Mouse (Mus musculus) hindbrain, embryonic 11.5 days (tissue): Measurements from ENCODE around the gene Tbc1d2. TPM values are rescaled to one million over a fixed set of nuclear protein-coding genes. Genes with fewer than 3 reads are reported as not detected.
"Not testable (repeated sequence)": the region's sequence is repeated elsewhere in the genome, so short reads cannot be mapped to it uniquely, and the experiment has no call there.

Experiments
- ATAC-seq: fragments of 200-750 bp; cut with Nextera tagmentation; 2 replicates; pipeline ENCODE4 v1.8.0; 2017; ENCODE audit warnings: mild to moderate bottlenecking, moderate TSS enrichment, moderate library complexity; ENCODE audit not compliant: low FRiP score
- DNase-seq: peaks from one replicate; pipeline ENCODE4 v3.0.0-alpha.2; 2015; ENCODE audit warnings: low spot score
- H3K27ac ChIP-seq: fragments of 300-500 bp; sonication (generic); 2 replicates; pipeline ENCODE4 v1.5.1; 2014; ENCODE audit warnings: mild to moderate bottlenecking, low read depth, low read length
- H3K27me3 ChIP-seq: fragments of 300-500 bp; sonication (generic); 2 replicates; pipeline ENCODE4 v1.6.1; 2014; ENCODE audit warnings: mild to moderate bottlenecking, low read length, moderate library complexity, mixed read lengths; ENCODE audit not compliant: control insufficient read depth, insufficient read depth
- H3K36me3 ChIP-seq: fragments of 300-500 bp; sonication (generic); 2 replicates; pipeline ENCODE4 v1.6.1; 2014; ENCODE audit warnings: mild to moderate bottlenecking, low read length, moderate library complexity, mixed read lengths; ENCODE audit not compliant: control insufficient read depth, insufficient read depth
- H3K4me1 ChIP-seq: fragments of 300-500 bp; sonication (generic); replicated peaks from 2 replicates; pipeline ENCODE4 v1.6.1; 2014; ENCODE audit warnings: low read length, mixed read lengths; ENCODE audit not compliant: control insufficient read depth, insufficient read depth
- H3K4me2 ChIP-seq: fragments of 300-500 bp; sonication (generic); replicated peaks from 2 replicates; pipeline ENCODE4 v1.6.1; 2014; ENCODE audit warnings: mild to moderate bottlenecking, low read depth, low read length
- H3K4me3 ChIP-seq: fragments of 300-500 bp; sonication (generic); 2 replicates; pipeline ENCODE4 v1.5.1; 2014; ENCODE audit warnings: low read depth, low read length
- H3K9ac ChIP-seq: fragments of 300-500 bp; sonication (generic); 2 replicates; pipeline ENCODE4 v1.6.1; 2014; ENCODE audit warnings: low read depth, low read length
- H3K9me3 ChIP-seq: fragments of 300-500 bp; sonication (generic); 2 replicates; pipeline ENCODE4 v1.6.1; 2016; ENCODE audit warnings: low read length; ENCODE audit not compliant: control insufficient read depth
- WGBS: fragments of 180-500 bp; shearing (Covaris S2); extraction: QIAGEN DNeasy Blood & Tissue Kit; methylation state at CpG from one replicate; pipeline ENCODE4 v1.1.7; 2014; 5-methylcytosine and 5-hydroxymethylcytosine counted together
- polyA plus RNA-seq: library from polyadenylated mRNA; unstranded; fragments of >200 nt; fragmentation: Nextera tagmentation; extraction: Ambion mirVana; gene quantifications from 2 replicates; pipeline ENCODE4 v1.2.1, GENCODE M21; 2014

Gene Tbc1d2
- polyA plus RNA-seq, 1 experiment from 2014 or later: 1.0 TPM

DNA sequence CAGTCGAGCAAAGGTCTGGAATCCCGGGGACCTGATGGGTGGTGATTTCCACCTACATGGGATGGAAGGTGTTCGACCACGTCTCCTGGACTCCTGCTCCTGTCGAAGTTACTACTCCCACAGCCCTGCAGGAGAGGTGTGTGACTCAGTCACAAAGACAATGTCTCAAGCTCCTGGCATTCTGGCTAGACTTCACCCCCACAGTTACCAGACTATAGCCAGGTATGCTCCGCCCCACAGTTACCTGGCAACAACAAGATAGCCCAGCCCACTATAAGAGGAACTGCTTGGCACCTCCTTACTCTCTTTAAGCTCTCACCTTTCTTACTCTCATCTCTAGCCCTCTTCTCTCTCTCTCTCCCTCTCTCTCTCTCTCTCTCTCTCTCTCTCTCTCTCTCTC lies 16.4 kb downstream of the Tbc1d2 start:
- not testable (repeated sequence) for DNase-seq, H3K4me1 ChIP-seq, H3K36me3 ChIP-seq, H3K27ac ChIP-seq, H3K9me3 ChIP-seq, H3K4me3 ChIP-seq, H3K4me2 ChIP-seq, H3K27me3 ChIP-seq, ATAC-seq, H3K9ac ChIP-seq
- 74% methylated on average over 6 of the region's 6 CpGs for WGBS

DNA sequence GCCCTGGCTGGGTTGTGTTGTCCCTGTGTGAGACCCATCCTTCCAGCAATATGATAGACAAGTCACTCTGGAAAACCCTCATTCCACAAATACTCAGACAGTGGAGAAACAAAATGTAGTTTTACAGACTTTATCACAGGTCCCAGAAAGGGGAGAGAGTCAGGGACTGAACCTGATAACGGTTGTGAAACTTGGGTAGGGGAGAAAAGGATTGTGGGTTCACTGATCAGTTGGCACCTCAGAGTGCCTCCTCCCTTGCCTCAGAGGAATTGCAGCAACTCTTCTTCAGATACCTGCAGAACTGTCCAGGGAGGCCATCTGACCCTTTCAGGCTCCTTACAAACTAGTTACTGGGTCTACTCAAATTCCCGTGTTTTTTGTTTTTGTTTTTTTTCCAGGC lies 17.5 kb downstream of the Tbc1d2 start:
- Histone ChIP-seq H3K27me3 (no peaks in the 10 kb centered on the region), H3K27ac (no peak overlapping the region), H3K36me3 (no peaks in the 10 kb centered on the region), H3K4me1 (0 out of 2 replicates have a peak, but pooled peaks cover 3% of the 10 kb centered on the region), H3K4me3 (no peak overlapping the region), H3K4me2 (no peak overlapping the region), H3K9ac (no peak overlapping the region), H3K9me3 (no peaks in the 10 kb centered on the region)
- no peak for DNase-seq
- no peak for ATAC-seq
- 71% methylated on average over 2 of the region's 2 CpGs for WGBS

DNA sequence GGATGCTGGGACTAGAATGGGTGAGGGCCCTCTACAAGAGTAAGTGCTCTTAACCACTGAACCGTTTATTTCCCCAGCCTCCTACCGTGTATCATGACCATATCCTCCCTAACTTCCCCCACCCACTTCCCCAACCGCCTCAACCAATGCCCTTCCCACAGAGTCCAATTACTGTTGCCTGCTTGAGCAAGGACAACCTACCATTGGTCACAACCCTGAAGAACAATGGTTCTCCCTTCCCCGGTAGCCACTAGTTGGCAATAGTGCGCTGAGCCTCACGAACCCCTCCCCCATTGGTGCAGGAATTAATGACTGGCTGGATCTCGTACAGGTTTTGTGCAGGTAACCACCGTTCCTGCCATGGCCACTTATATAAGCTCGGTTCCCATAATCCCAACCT lies 19.6 kb downstream of the Tbc1d2 start:
- Histone ChIP-seq H3K9ac (no peak overlapping the region), H3K4me2 (no peak overlapping the region), H3K27ac (no peak overlapping the region), H3K36me3 (no peaks in the 10 kb centered on the region), H3K4me3 (no peak overlapping the region), H3K9me3 (no peaks in the 10 kb centered on the region), H3K27me3 (no peaks in the 10 kb centered on the region), H3K4me1 (0 out of 2 replicates have a peak, but pooled peaks cover 3% of the 10 kb centered on the region)
- no peak for ATAC-seq
- DNase-seq: no peak
- 59% methylated on average over 9 of the region's 9 CpGs for WGBS

DNA sequence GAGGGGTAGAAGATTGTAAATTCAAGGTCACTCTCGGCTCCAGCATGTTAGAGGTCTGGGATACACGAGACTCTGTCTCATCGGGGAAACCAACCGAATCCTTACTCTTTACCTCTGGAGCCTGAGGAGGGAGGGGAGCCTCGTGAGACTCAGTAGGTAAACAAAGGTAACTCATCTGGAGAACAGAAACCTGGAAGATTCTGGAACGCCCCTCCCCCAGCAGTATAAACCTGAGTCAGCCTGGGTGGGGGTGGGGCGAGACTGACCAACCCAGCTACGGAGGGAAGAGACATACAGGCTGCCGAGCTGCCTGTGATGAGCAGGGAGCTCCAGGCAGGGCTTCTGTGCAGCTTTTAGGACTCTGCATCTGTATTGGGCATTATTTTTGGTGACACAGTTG lies 21.1 kb downstream of the Tbc1d2 start:
- Histone ChIP-seq H3K9ac (no peak overlapping the region), H3K4me1 (0 out of 2 replicates have a peak, but pooled peaks cover 3% of the 10 kb centered on the region), H3K27ac (no peak overlapping the region), H3K27me3 (no peaks in the 10 kb centered on the region), H3K4me2 (no peak overlapping the region), H3K9me3 (no peaks in the 10 kb centered on the region), H3K4me3 (no peak overlapping the region), H3K36me3 (no peaks in the 10 kb centered on the region)
- ATAC-seq: no peak
- no peak for DNase-seq
- WGBS: 48% methylated on average over 9 of the region's 9 CpGs

DNA sequence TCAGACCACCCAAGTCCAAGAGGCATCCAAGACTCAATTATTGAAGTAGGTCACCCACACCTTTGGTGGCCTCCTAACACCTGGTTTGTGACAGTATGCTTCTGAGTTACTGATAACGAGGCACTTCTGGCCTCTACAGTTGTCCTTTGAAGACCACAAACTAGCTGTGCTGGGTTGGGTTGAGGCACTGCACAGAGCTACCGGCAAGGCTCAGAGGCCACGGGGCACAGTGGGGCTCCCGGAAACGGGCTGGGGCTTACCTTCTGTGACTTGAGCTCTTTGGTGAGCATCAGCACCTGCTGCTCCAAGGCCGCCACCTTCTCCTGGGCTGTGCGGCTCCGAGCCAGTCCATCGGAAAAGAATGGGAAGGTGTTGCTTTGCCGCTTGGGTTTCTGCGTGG lies 21.9 kb downstream of the Tbc1d2 start:
- Histone ChIP-seq H3K27ac (no peak overlapping the region), H3K9me3 (no peaks in the 10 kb centered on the region), H3K36me3 (no peaks in the 10 kb centered on the region), H3K4me1 (0 out of 2 replicates have a peak, but pooled peaks cover 3% of the 10 kb centered on the region), H3K27me3 (no peaks in the 10 kb centered on the region), H3K9ac (no peak overlapping the region), H3K4me3 (no peak overlapping the region), H3K4me2 (no peak overlapping the region)
- WGBS: 82% methylated on average over 11 of the region's 11 CpGs
- ATAC-seq (no peak), DNase-seq (no peak)

DNA sequence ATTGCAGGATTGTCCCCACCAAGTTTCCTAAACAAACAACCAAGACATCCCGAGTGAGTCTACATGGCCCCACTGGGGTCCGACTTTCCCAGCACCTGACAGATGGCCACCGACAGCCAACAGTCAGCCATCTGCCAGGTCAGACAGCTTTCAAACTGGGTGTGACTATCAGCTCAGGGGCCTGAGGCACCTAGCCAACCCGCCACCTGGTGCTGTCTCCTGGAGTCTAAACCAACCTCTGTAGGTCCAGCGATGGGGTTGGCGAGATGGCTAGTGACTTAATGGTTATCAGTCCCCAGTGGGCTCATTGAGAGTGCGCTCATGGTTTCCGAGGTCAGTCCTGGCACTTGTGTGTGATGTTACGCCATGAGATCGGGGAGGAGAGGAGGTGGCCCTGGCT lies 24.9 kb downstream of the Tbc1d2 start:
- DNase-seq (no peak), ATAC-seq (no peak)
- H3K9me3 ChIP-seq: no peaks in the 10 kb centered on the region
- no peak overlapping the region for H3K4me3 ChIP-seq
- H3K27me3 ChIP-seq: no peaks in the 10 kb centered on the region
- H3K27ac ChIP-seq: no peak overlapping the region
- no peaks in the 10 kb centered on the region for H3K36me3 ChIP-seq
- no peak overlapping the region for H3K9ac ChIP-seq
- H3K4me2 ChIP-seq: no peak overlapping the region
- 77% methylated on average over 10 of the region's 10 CpGs for WGBS
- H3K4me1 ChIP-seq: 0 out of 2 replicates have a peak, but pooled peaks cover 6% of the 10 kb centered on the region

DNA sequence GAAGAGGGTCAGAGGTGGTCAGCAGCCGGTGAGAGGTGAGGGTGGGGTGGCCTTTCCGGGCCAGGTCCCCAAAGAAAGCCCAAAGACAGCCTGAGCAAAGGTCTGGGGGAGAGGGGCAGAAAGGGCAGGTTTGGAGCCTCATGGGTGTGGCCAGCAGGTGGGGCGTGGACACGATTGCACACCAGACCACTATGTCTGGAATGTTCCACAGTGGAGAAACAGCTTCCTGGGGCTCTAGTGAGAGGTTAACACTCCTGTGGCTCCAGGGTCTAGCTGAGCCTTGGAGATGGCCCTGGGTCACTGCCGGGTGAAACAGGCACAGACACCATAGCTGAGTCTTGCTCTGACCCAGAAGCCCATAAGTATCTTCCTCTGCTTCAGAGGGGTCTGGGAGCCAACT lies 27.0 kb downstream of the Tbc1d2 start:
- Histone ChIP-seq H3K4me1 (0 out of 2 replicates have a peak, but pooled peaks cover 3% of the 10 kb centered on the region), H3K27me3 (no peaks in the 10 kb centered on the region), H3K9me3 (no peaks in the 10 kb centered on the region), H3K4me3 (no peak overlapping the region), H3K27ac (no peak overlapping the region), H3K4me2 (no peak overlapping the region), H3K36me3 (no peaks in the 10 kb centered on the region), H3K9ac (no peak overlapping the region)
- ATAC-seq (no peak), DNase-seq (no peak)
- WGBS: 90% methylated on average over 5 of the region's 5 CpGs

DNA sequence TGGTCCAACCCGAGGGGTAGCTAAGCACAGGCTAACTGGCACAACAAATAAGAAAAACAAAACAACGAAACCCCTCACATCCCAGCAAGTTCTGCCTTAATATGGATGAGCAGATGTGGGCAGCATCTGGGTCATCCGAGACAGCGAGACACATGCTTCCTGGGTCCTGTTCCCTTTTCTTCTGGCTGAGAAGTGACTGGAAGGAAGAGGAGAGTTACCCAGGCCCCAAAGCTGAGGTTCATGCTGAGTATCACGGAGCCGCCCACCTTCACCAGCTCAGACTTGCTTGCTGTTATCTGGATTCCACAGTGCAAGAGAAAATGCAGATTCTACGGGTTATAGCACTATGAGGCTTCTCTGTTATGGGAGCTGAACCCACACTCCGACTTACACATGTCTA lies 29.1 kb downstream of the Tbc1d2 start:
- Histone ChIP-seq H3K36me3 (no peaks in the 10 kb centered on the region), H3K4me1 (0 out of 2 replicates have a peak, but pooled peaks cover 3% of the 10 kb centered on the region), H3K9me3 (no peaks in the 10 kb centered on the region), H3K4me2 (no peak overlapping the region), H3K27ac (no peak overlapping the region), H3K27me3 (no peaks in the 10 kb centered on the region), H3K9ac (no peak overlapping the region), H3K4me3 (no peak overlapping the region)
- DNase-seq: no peak
- WGBS: 81% methylated on average over 8 of the region's 8 CpGs
- ATAC-seq: no peak

DNA sequence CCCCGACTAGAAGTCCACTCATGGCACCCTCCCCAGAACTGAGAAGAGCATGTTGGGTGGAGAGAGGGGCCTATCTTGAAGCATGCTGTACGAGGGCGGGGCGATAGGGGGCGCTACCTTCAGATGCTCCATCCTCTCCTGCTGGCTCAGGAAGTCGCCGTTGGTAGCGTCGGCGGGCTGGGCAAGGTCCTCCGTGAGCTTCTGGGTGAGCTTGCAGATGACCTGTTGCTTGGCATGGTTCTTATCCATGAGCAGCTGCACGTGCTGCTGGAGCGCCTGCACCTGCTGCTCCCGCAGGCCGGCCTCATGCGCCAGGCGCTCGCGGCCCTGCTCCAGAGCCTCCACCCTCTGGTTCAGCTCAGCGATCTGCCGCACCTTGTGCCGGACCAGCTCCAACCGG lies 29.7 kb downstream of the Tbc1d2 start:
- no peak overlapping the region for H3K27ac ChIP-seq
- ATAC-seq: no peak

More for the DNA sequence above, 29.7 kb downstream of the Tbc1d2 start:
- DNase-seq: peak; percentile 71
- 0 out of 2 replicates have a peak, but pooled peaks cover 3% of the 10 kb centered on the region for H3K4me1 ChIP-seq
- H3K9me3 ChIP-seq: no peaks in the 10 kb centered on the region
- WGBS: 12% methylated on average over 23 of the region's 23 CpGs
- H3K4me2 ChIP-seq: peak overlapping the region; percentile 29
- H3K27me3 ChIP-seq: no peaks in the 10 kb centered on the region
- H3K9ac ChIP-seq: 0 out of 2 replicates have a peak overlapping the region, but pooled peaks have one; percentile 7
- H3K4me3 ChIP-seq: no peak overlapping the region; the same call in 1 of the 2 replicates
- H3K36me3 ChIP-seq: no peaks in the 10 kb centered on the region
